Mouse (Mus musculus) liver, embryonic 14.5 days (tissue): ENCODE results near the gene Trip12. TPM values are rescaled to one million over a fixed set of nuclear protein-coding genes. Genes with fewer than 3 reads are reported as not detected.

Source experiments
- ATAC-seq: fragments of 200-750 bp; cut with Nextera tagmentation; 2 replicates; pipeline ENCODE4 v1.8.0; 2017; ENCODE audit warnings: moderate number of reproducible peaks, mild to moderate bottlenecking, moderate library complexity; ENCODE audit not compliant: insufficient read depth
- DNase-seq, 3 experiments: peaks; one replicate each; pipeline ENCODE4 v3.0.0-alpha.2; 2012 to 2013; ENCODE audit warnings: low read depth in 3 of 3, low spot score in 3 of 3
- H3K27ac ChIP-seq: fragments of 300-500 bp; sonication (generic); 2 replicates; pipeline ENCODE4 v1.5.1; 2014; ENCODE audit warnings: moderate library complexity, mild to moderate bottlenecking, control low read depth, inconsistent platforms
- H3K27me3 ChIP-seq: fragments of 300-500 bp; sonication (generic); 2 replicates; pipeline ENCODE4 v1.6.1; 2014; ENCODE audit warnings: mild to moderate bottlenecking, low read length, moderate library complexity; ENCODE audit not compliant: control insufficient read depth, insufficient read depth
- H3K36me3 ChIP-seq: fragments of 300-500 bp; sonication (generic); replicated peaks from 2 replicates; pipeline ENCODE4 v1.6.1; 2014; ENCODE audit warnings: low read depth; ENCODE audit not compliant: control insufficient read depth, insufficient read depth
- H3K4me1 ChIP-seq, 2 experiments: fragments of 200-500 bp in 1 of 2; fragments of 300-500 bp in 1 of 2; sonication (generic) in 1 of 2; replicated peaks; 2 replicates each; pipeline ENCODE4 v1.6.1; 2012 to 2014; ENCODE audit warnings: antibody characterized with exemption in 1 of 2, inconsistent platforms in 1 of 2, low read length in 1 of 2; ENCODE audit not compliant: control insufficient read depth in 2 of 2, insufficient read depth in 2 of 2
- H3K4me2 ChIP-seq: fragments of 300-500 bp; sonication (generic); 2 replicates; pipeline ENCODE4 v1.6.1; 2014; ENCODE audit warnings: low read depth, mild to moderate bottlenecking, control low read depth, moderate library complexity
- H3K4me3 ChIP-seq, 2 experiments: fragments of 200-500 bp in 1 of 2; fragments of 300-500 bp in 1 of 2; sonication (generic) in 1 of 2; 2 replicates each; pipeline ENCODE4 v1.5.1; 2012 to 2014; ENCODE audit warnings: low read depth in 2 of 2, low read length in 2 of 2, mild to moderate bottlenecking in 2 of 2, control low read depth in 1 of 2, inconsistent platforms in 1 of 2, moderate library complexity in 1 of 2; ENCODE audit not compliant: insufficient read depth in 1 of 2
- H3K9ac ChIP-seq: fragments of 300-500 bp; sonication (generic); replicated peaks from 2 replicates; pipeline ENCODE4 v1.6.1; 2014; ENCODE audit warnings: mild to moderate bottlenecking, control low read depth, moderate library complexity
- H3K9me3 ChIP-seq: fragments of 300-500 bp; sonication (generic); 2 replicates; pipeline ENCODE4 v1.6.1; 2016; ENCODE audit warnings: low read length, mixed read lengths; ENCODE audit not compliant: control insufficient read depth
- CTCF ChIP-seq: IDR thresholded peaks from 2 replicates; pipeline ENCODE4 v1.5.1; 2016; ENCODE audit warnings: antibody characterized with exemption, low read depth, control low read depth
- EP300 ChIP-seq: IDR thresholded peaks from 2 replicates; pipeline ENCODE4 v1.6.1; 2016; ENCODE audit warnings: antibody characterized with exemption, low read depth
- WGBS: fragments of 180-500 bp; shearing (Covaris S2); extraction: QIAGEN DNeasy Blood & Tissue Kit; methylation state at CpG from one replicate; pipeline ENCODE4 v1.1.7; 2014; ENCODE audit not compliant: insufficient replicate concordance; 5-methylcytosine and 5-hydroxymethylcytosine counted together
- polyA plus RNA-seq, 2 experiments: library from polyadenylated mRNA; depleted of rRNA in 1 of 2; stranded (reverse) in 1 of 2; unstranded in 1 of 2; fragments of >200 nt; fragmentation: Nextera tagmentation in 1 of 2; extraction: Ambion mirVana in 1 of 2; gene quantifications; 2 replicates each; pipeline versions ENCODE4 v1.2.1 to v1.2.3; 2012 to 2014

Gene Trip12
- polyA plus RNA-seq (2012; rRNA removed) (20.5 and 27.9 TPM in 2 replicates), polyA plus RNA-seq (2014; fragmentation: Nextera tagmentation; extraction: Ambion mirVana) (30.3 and 34.5 TPM in 2 replicates)

GRCm38 (mm10) chr1:84840018-84840664 lies at the start of gene Trip12:
Trip12 (minus strand) TSS chr1:84840516.
- H3K4me3 ChIP-seq, result peak within 1 kb of the TSS; percentile 74 to 78
- ATAC-seq (peak; percentile 52), DNase-seq (peak in 1 of 3 experiments; percentile 36)
- WGBS, result under 1% methylated on average over 39 of the region's 39 CpGs
- peak within 1 kb of the TSS; percentile 81 for H3K27ac ChIP-seq
- H3K27me3 ChIP-seq, result no peaks in the 10 kb centered on the region
- peak within 1 kb of the TSS; percentile 82 for H3K4me2 ChIP-seq
- H3K9me3 ChIP-seq, result no peaks in the 10 kb centered on the region
- TF ChIP-seq EP300, result no peak
- peak; percentile 20; the same call in 1 of the 2 replicates for TF ChIP-seq CTCF
- peak within 1 kb of the TSS; percentile 89 for H3K9ac ChIP-seq
- peaks cover 2 to 3% of the 10 kb centered on the region in 2 experiments; a peak in 1 of 4 replicates for H3K4me1 ChIP-seq
- H3K36me3 ChIP-seq, result no peaks in the 10 kb centered on the region

GRCm38 (mm10) chr1:84890005-84890393 lies 49.7 kb upstream of the Trip12 start:
- 50% methylated on average over 7 of the region's 7 CpGs for WGBS
- Histone ChIP-seq H3K4me3 (no peak overlapping the region), H3K4me1 (no peaks in the 10 kb centered on the region), H3K36me3 (no peaks in the 10 kb centered on the region), H3K27me3 (no peaks in the 10 kb centered on the region), H3K4me2 (no peak overlapping the region), H3K9ac (no peak overlapping the region), H3K27ac (no peak overlapping the region), H3K9me3 (no peaks in the 10 kb centered on the region)
- DNase-seq (no peak), ATAC-seq (no peak)
- TF ChIP-seq CTCF, result no peak

- ATAC-seq, result no peak
- WGBS, result 57% methylated on average over 8 of the region's 8 CpGs
- DNase-seq, result no peak
- H3K4me1 ChIP-seq, result no peaks in the 10 kb centered on the region
- TF ChIP-seq EP300 (no peak), CTCF (no peak)
- no peaks in the 10 kb centered on the region for H3K36me3 ChIP-seq
- no peak overlapping the region for H3K27ac ChIP-seq
- no peak overlapping the region for H3K9ac ChIP-seq
- no peaks in the 10 kb centered on the region for H3K27me3 ChIP-seq
- H3K9me3 ChIP-seq, result no peaks in the 10 kb centered on the region
- no peak overlapping the region for H3K4me3 ChIP-seq
- no peak overlapping the region for H3K4me2 ChIP-seq
Measured at GRCm38 (mm10) chr1:84889330-84890004, 49.2 kb upstream of the Trip12 start.

- Histone ChIP-seq H3K9ac (no peak overlapping the region), H3K27me3 (no peaks in the 10 kb centered on the region), H3K4me1 (no peaks in the 10 kb centered on the region), H3K36me3 (no peaks in the 10 kb centered on the region), H3K27ac (no peak overlapping the region), H3K4me3 (no peak overlapping the region), H3K4me2 (no peak overlapping the region), H3K9me3 (no peaks in the 10 kb centered on the region)
- ATAC-seq, result no peak
- 62% methylated on average over 6 of the region's 6 CpGs for WGBS
- no peak for DNase-seq
- TF ChIP-seq EP300 (no peak), CTCF (peak; percentile 53)
Measured at GRCm38 (mm10) chr1:84885921-84886320, 45.6 kb upstream of the Trip12 start.

GRCm38 (mm10) chr1:84885174-84885573 lies 44.9 kb upstream of the Trip12 start:
- 54% methylated on average over 3 of the region's 3 CpGs for WGBS
- DNase-seq, result no peak

More at GRCm38 (mm10) chr1:84885174-84885573, 44.9 kb upstream of the Trip12 start:
- TF ChIP-seq EP300, result no peak
- TF ChIP-seq CTCF, result peak; percentile 33
- H3K4me2 ChIP-seq, result no peak overlapping the region
- no peak overlapping the region for H3K9ac ChIP-seq
- no peaks in the 10 kb centered on the region for H3K27me3 ChIP-seq
- no peak overlapping the region for H3K27ac ChIP-seq
- ATAC-seq, result no peak
- no peaks in the 10 kb centered on the region for H3K9me3 ChIP-seq
- no peak overlapping the region for H3K4me3 ChIP-seq
- H3K4me1 ChIP-seq, result no peaks in the 10 kb centered on the region
- H3K36me3 ChIP-seq, result no peaks in the 10 kb centered on the region
